Mouse (Mus musculus): ENCODE results near the gene Slc8a2. TPM values are rescaled to one million over a fixed set of nuclear protein-coding genes. Genes with fewer than 3 reads are reported as not detected.
A peak's percentile ranks its signal among the peaks of the same experiment; 100 is the strongest.

Slc8a2 gene
- polyA plus RNA-seq (2015; fragmentation: Nextera tagmentation; extraction: Ambion mirVana): 0.25 TPM in 2 replicates

DNA sequence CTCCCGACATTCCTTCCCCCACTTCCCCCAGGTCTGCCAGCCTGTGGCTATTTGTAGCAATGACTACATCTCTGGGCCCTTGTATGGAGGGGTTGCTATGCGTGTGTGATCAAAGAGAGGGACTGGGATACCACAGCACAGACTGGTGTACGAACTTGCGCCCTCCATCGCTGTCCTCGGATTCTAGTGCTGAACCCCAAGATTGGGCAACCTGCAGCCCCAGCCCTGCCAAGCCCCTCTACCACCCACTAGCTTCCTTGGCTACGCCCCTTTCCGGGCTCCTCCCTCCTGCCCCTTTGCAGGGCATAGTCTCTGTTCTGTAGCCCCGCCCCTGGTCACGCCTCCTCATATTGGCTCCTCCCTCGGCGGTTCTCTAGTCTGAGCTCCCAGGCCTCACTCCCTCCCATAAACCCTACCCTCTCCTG is at the start of gene Slc8a2:
Slc8a2 (plus strand) TSS at position 406 of the 425 bp plus-strand sequence.
- Histone ChIP-seq H3K36me3 (ENCODE audit: control insufficient read depth, insufficient read depth, low read length) (no peaks in the 10 kb centered on the region), H3K4me2 (ENCODE audit: low read depth, low read length) (peak within 1 kb of the TSS; percentile 83), H3K9me3 (replicated peaks; ENCODE audit: control insufficient read depth, low read length) (no peaks in the 10 kb centered on the region), H3K4me1 (ENCODE audit: control insufficient read depth, insufficient read depth, low read length) (peaks cover 31% of the 10 kb centered on the region), H3K4me3 (replicated peaks; ENCODE audit: low read length) (peak within 1 kb of the TSS; percentile 61), H3K27ac (ENCODE audit: low read length) (peak within 1 kb of the TSS; percentile 69), H3K9ac (ENCODE audit: low read length) (peak within 1 kb of the TSS; percentile 81), H3K27me3 (ENCODE audit: control insufficient read depth, insufficient read depth, low read length) (no peaks in the 10 kb centered on the region)
- 2% methylated on average over 12 of the region's 12 CpGs for WGBS
- ATAC-seq (ENCODE audit: insufficient read depth, low FRiP score): peak; percentile 87

DNA sequence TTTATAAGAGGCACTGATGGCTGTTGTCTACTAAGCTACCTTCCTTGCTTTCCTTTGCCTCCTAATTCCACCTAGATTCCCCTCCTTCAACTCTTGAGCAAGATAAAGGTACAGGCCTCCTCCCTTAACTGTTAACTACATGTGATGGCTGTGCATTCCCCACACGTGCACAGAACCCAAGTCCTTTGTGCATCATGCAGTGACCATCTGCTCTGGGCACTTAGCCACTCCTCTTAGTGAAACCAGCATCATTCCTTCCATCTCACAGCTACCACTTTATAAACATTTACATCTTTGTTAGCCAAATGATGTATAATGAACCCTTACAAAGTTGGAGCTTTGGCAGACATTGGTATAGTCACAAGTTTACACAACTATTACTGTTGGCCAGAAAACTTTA is 49.7 kb upstream of the Slc8a2 start:
- Histone ChIP-seq H3K36me3 (ENCODE audit: control insufficient read depth, insufficient read depth, low read length) (no peaks in the 10 kb centered on the region), H3K4me1 (ENCODE audit: control insufficient read depth, insufficient read depth, low read length) (no peaks in the 10 kb centered on the region), H3K4me2 (ENCODE audit: low read depth, low read length) (no peak overlapping the region), H3K4me3 (replicated peaks; ENCODE audit: low read length) (no peak overlapping the region), H3K27me3 (ENCODE audit: control insufficient read depth, insufficient read depth, low read length) (no peaks in the 10 kb centered on the region), H3K27ac (ENCODE audit: low read length) (no peak overlapping the region), H3K9ac (ENCODE audit: low read length) (no peak overlapping the region), H3K9me3 (replicated peaks; ENCODE audit: control insufficient read depth, low read length) (no peaks in the 10 kb centered on the region)
- WGBS: 50% methylated on average over 1 of the region's 1 CpGs
- ATAC-seq (ENCODE audit: insufficient read depth, low FRiP score): no peak

DNA sequence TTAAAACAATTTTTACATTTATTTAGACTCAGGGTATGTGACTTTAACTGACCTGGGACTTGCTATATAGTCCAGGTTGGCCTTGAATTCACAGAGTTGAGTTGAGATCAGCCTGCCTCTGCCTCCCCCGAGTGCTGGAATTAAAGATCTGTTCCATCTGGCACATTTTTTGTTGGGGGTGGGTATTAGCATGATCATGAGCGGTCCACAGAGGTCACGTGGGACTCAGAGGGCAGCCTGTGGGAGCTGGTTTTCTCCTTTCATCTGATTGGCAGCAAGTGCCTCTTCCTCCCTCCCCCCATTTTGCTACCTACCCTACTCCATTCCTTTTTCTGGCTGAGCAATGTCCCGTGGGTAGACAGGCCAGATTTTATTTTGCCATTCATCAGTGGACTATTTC is 49.0 kb upstream of the Slc8a2 start:
- Histone ChIP-seq H3K27ac (ENCODE audit: low read length) (no peak overlapping the region), H3K4me3 (replicated peaks; ENCODE audit: low read length) (no peak overlapping the region), H3K9ac (ENCODE audit: low read length) (no peak overlapping the region), H3K4me2 (ENCODE audit: low read depth, low read length) (no peak overlapping the region), H3K4me1 (ENCODE audit: control insufficient read depth, insufficient read depth, low read length) (no peaks in the 10 kb centered on the region), H3K36me3 (ENCODE audit: control insufficient read depth, insufficient read depth, low read length) (no peaks in the 10 kb centered on the region), H3K9me3 (replicated peaks; ENCODE audit: control insufficient read depth, low read length) (no peaks in the 10 kb centered on the region), H3K27me3 (ENCODE audit: control insufficient read depth, insufficient read depth, low read length) (no peaks in the 10 kb centered on the region)
- WGBS: 63% methylated on average over 4 of the region's 4 CpGs
- ATAC-seq (ENCODE audit: insufficient read depth, low FRiP score): no peak

DNA sequence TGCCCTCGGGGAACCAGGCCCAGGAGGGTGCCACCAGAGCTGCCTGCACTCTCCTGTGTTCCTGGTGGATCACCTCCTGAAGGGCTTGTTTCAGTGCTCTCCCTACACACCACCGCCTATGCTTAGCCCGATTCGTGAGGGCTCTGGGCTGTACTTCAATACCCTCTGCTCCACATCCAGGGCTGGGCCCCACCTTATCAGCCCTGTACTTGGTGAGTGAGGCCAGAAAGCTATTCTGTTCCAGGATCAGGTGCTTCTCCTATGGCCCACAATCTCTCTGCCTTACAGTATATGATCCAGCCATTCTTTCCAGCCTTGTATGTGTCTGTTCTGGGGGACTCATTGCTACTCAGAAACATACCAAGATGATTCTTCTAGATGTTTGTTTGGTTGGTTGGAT is 46.3 kb upstream of the Slc8a2 start:
- 53% methylated on average over 4 of the region's 4 CpGs for WGBS
- ATAC-seq (ENCODE audit: insufficient read depth, low FRiP score): no peak

DNA sequence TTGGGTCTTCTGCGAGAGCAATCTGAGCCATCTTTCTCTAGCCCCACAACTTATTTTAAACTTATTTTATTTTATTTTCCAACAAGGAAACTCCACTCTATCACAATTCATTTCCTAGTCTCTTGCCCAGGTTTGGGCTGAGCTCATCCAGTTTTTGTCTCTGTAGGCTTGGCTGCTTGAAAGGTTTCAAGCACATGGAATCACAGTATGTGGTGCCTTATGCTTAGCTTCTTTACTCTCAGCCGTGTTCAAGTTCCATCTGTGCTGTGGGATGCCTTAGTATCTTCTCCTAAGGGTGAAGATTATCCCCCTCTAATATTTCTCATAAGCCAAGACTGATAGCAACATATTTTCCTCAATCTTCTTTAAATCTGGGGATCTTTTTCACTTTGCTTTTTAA is 42.0 kb upstream of the Slc8a2 start:
- Histone ChIP-seq H3K27me3 (ENCODE audit: control insufficient read depth, insufficient read depth, low read length) (no peaks in the 10 kb centered on the region), H3K9ac (ENCODE audit: low read length) (no peak overlapping the region), H3K36me3 (ENCODE audit: control insufficient read depth, insufficient read depth, low read length) (no peaks in the 10 kb centered on the region), H3K4me1 (ENCODE audit: control insufficient read depth, insufficient read depth, low read length) (no peaks in the 10 kb centered on the region), H3K4me2 (ENCODE audit: low read depth, low read length) (no peak overlapping the region), H3K27ac (ENCODE audit: low read length) (no peak overlapping the region), H3K4me3 (replicated peaks; ENCODE audit: low read length) (no peak overlapping the region), H3K9me3 (replicated peaks; ENCODE audit: control insufficient read depth, low read length) (no peaks in the 10 kb centered on the region)
- no peak for ATAC-seq (ENCODE audit: insufficient read depth, low FRiP score)
- WGBS: 68% methylated on average over 2 of the region's 2 CpGs

More for the DNA sequence above, 46.3 kb upstream of the Slc8a2 start:
- H3K9ac ChIP-seq (ENCODE audit: low read length): no peak overlapping the region
- no peaks in the 10 kb centered on the region for H3K36me3 ChIP-seq (ENCODE audit: control insufficient read depth, insufficient read depth, low read length)
- no peaks in the 10 kb centered on the region for H3K4me1 ChIP-seq (ENCODE audit: control insufficient read depth, insufficient read depth, low read length)
- no peak overlapping the region for H3K4me3 ChIP-seq (replicated peaks; ENCODE audit: low read length)
- no peaks in the 10 kb centered on the region for H3K27me3 ChIP-seq (ENCODE audit: control insufficient read depth, insufficient read depth, low read length)
- no peak overlapping the region for H3K27ac ChIP-seq (ENCODE audit: low read length)
- H3K4me2 ChIP-seq (ENCODE audit: low read depth, low read length): no peak overlapping the region
- H3K9me3 ChIP-seq (replicated peaks; ENCODE audit: control insufficient read depth, low read length): no peaks in the 10 kb centered on the region

DNA sequence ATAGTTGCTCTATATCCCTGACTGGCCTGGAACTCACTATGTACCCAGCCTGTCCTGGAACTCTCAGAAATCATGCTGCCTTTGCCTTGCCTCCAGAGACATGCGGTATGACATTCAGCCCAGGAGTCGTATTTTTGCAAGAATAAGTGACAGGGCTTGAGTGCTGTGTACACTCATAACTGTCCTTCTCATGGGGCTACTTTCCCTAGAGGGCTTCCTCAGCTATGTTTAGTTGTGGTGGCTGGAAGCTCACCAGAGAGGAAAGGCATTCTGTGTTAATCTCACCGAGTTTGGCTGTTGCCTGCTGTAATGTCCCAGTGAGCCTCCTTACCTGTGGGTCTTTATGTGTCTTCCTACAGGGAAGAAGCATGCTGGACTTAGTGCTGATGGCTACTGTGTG is 35.0 kb upstream of the Slc8a2 start:
- whole genome bisulfite sequencing: 62% methylated on average over 3 of the region's 3 CpGs
- no peak overlapping the region for H3K27ac ChIP-seq (ENCODE audit: low read length)
- H3K4me3 ChIP-seq (replicated peaks; ENCODE audit: low read length): no peak overlapping the region
- H3K27me3 ChIP-seq (ENCODE audit: control insufficient read depth, insufficient read depth, low read length): no peaks in the 10 kb centered on the region
- 0 out of 2 replicates have a peak overlapping the region, but pooled peaks have one; percentile 13 for H3K9ac ChIP-seq (ENCODE audit: low read length)
- no peak for ATAC-seq (ENCODE audit: insufficient read depth, low FRiP score)
- H3K4me1 ChIP-seq (ENCODE audit: control insufficient read depth, insufficient read depth, low read length): peaks cover 5% of the 10 kb centered on the region
- H3K4me2 ChIP-seq (ENCODE audit: low read depth, low read length): no peak overlapping the region
- H3K36me3 ChIP-seq (ENCODE audit: control insufficient read depth, insufficient read depth, low read length): no peaks in the 10 kb centered on the region
- H3K9me3 ChIP-seq (replicated peaks; ENCODE audit: control insufficient read depth, low read length): no peaks in the 10 kb centered on the region

DNA sequence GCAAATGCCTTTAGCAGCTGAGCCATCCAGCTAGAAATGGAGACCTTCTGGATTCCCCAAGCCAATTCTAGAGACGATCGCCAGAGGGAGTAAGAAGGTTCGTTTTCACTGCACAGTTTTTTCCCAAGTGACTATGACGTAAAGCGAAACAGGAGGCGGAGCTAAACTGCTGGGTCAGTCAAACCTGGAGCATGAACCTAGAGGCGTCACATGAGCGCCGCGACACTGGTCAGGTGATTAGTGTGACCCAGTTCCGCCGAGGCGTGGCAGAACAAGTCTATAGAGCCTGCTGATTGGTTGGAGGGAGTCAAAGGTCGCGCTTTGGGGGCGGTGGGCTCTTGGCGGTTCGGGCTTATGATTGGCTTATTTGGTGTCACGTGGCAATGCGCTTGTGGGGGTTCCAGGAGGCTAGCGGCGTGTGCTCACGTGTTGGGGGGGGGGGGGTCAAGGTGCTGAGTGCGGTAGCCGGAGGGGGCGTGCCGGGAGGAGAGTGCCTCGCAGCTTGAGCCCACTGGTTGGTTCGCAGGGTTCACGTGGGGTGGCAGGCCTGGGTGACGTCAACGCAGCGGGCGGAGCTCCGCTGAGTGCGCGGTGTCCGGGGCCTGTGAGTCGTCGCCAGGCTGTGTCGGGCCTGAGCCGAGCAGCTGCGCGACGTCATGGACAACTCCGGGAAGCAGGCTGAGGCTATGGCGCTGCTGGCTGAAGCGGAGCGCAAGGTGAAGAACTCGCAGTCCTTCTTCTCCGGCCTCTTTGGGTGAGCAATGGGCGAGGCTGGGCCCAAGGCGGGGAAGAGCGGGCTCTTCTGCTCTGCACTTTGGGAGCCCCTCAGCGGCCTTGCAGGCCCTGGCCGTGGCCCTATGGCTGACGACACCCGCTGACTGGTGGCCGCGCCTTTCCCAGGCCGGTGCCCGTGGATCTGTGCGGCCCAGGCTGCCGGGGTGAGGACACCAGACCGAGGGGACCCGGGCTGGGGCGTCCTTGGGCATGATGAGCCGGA is 31.3 kb upstream of the Slc8a2 start, which contains the start of gene Napa:
Napa (plus strand) TSS at position 438 of the 997 bp plus-strand sequence.
- Histone ChIP-seq H3K4me1 (ENCODE audit: control insufficient read depth, insufficient read depth, low read length) (peaks cover 8% of the 10 kb centered on the region), H3K27ac (ENCODE audit: low read length) (peak within 1 kb of the TSS; percentile 88), H3K4me3 (replicated peaks; ENCODE audit: low read length) (peak within 1 kb of the TSS; percentile 89), H3K27me3 (ENCODE audit: control insufficient read depth, insufficient read depth, low read length) (no peaks in the 10 kb centered on the region), H3K9ac (ENCODE audit: low read length) (peak within 1 kb of the TSS; percentile 99), H3K9me3 (replicated peaks; ENCODE audit: control insufficient read depth, low read length) (no peaks in the 10 kb centered on the region), H3K4me2 (ENCODE audit: low read depth, low read length) (peak within 1 kb of the TSS; percentile 93), H3K36me3 (ENCODE audit: control insufficient read depth, insufficient read depth, low read length) (no peaks in the 10 kb centered on the region)
- peak; percentile 98 for ATAC-seq (ENCODE audit: insufficient read depth, low FRiP score)
- whole genome bisulfite sequencing: under 1% methylated on average over 68 of the region's 68 CpGs

DNA sequence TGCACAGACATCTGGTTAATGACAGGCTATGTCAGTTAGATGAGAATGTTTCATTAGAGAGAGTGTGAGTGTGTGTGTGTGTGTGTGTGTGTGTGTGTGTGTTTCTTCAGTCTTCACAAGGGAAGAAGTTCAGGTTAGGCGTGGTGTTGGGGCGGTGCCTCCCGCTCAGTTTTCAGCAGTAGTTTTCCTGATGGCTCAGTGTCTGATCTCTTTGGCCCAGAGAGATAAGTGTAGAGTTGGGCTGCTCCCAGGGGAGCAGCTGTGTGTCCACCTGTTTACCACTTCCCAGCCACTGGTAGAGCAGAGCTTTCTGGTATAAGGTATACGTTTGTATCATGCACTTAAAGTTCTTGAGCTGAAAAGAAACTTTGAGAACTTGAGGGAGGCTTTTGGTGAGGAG is 29.7 kb upstream of the Slc8a2 start:
- Histone ChIP-seq H3K9ac (ENCODE audit: low read length) (peak overlapping the region; percentile 99), H3K27ac (ENCODE audit: low read length) (no peak overlapping the region), H3K27me3 (ENCODE audit: control insufficient read depth, insufficient read depth, low read length) (no peaks in the 10 kb centered on the region), H3K4me2 (ENCODE audit: low read depth, low read length) (peak overlapping the region; percentile 93), H3K36me3 (ENCODE audit: control insufficient read depth, insufficient read depth, low read length) (no peaks in the 10 kb centered on the region), H3K4me1 (ENCODE audit: control insufficient read depth, insufficient read depth, low read length) (peaks cover 8% of the 10 kb centered on the region), H3K4me3 (replicated peaks; ENCODE audit: low read length) (peak overlapping the region; percentile 89), H3K9me3 (replicated peaks; ENCODE audit: control insufficient read depth, low read length) (no peaks in the 10 kb centered on the region)
- ATAC-seq (ENCODE audit: insufficient read depth, low FRiP score): no peak
- 75% methylated on average over 4 of the region's 4 CpGs for WGBS

DNA sequence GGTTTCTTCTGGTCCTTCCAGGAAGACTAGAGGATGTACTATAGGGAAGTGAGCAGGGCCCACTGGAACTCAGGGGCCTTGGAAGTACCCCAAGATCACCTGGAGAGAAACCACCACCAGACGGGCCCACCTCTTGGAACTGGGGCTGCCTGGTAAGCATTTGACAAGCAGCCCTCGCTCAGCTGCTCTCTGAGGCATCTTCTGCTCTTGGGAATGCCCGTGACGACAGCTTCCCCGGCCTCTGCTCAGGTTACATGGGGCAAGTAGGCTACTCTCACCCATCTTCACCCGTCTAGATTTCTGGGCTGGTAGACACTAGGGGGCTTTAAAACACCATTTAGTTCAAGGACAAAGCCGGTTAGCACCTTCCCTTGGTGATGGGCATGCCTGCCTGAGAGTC is 28.5 kb upstream of the Slc8a2 start:
- Histone ChIP-seq H3K4me3 (replicated peaks; ENCODE audit: low read length) (no peak overlapping the region), H3K36me3 (ENCODE audit: control insufficient read depth, insufficient read depth, low read length) (no peaks in the 10 kb centered on the region), H3K9me3 (replicated peaks; ENCODE audit: control insufficient read depth, low read length) (no peaks in the 10 kb centered on the region), H3K27me3 (ENCODE audit: control insufficient read depth, insufficient read depth, low read length) (no peaks in the 10 kb centered on the region), H3K27ac (ENCODE audit: low read length) (no peak overlapping the region), H3K4me2 (ENCODE audit: low read depth, low read length) (no peak overlapping the region), H3K9ac (ENCODE audit: low read length) (peak overlapping the region; percentile 49; the same call in 1 of the 2 replicates), H3K4me1 (ENCODE audit: control insufficient read depth, insufficient read depth, low read length) (peaks cover 8% of the 10 kb centered on the region)
- 78% methylated on average over 7 of the region's 7 CpGs for WGBS
- ATAC-seq (ENCODE audit: insufficient read depth, low FRiP score): no peak

Measured in stomach, embryonic 16.5 days (tissue).